Mouse (Mus musculus) stomach, postnatal 0 days (tissue): ENCODE measurements around the gene Slc22a23. TPM values are rescaled to one million over a fixed set of nuclear protein-coding genes. Genes with fewer than 3 reads are reported as not detected.

ENCODE experiments used
- ATAC-seq: fragments of 200-750 bp; cut with Nextera tagmentation; 2 replicates; pipeline ENCODE4 v1.8.0; 2017; ENCODE audit not compliant: low FRiP score, low TSS enrichment
- DNase-seq: peaks from one replicate; pipeline ENCODE4 v3.0.0-alpha.2; 2016; ENCODE audit warnings: low spot score
- H3K27ac ChIP-seq: fragments of 300-500 bp; sonication (generic); replicated peaks from 2 replicates; pipeline ENCODE4 v1.5.1; 2014; ENCODE audit warnings: mild to moderate bottlenecking, control low read depth
- H3K27me3 ChIP-seq: fragments of 300-500 bp; sonication (generic); 2 replicates; pipeline ENCODE4 v1.6.1; 2014; ENCODE audit warnings: low read length; ENCODE audit not compliant: control insufficient read depth, insufficient read depth
- H3K36me3 ChIP-seq: fragments of 300-500 bp; sonication (generic); 2 replicates; pipeline ENCODE4 v1.6.1; 2014; ENCODE audit warnings: low read length, mixed read lengths; ENCODE audit not compliant: control insufficient read depth, insufficient read depth
- H3K4me1 ChIP-seq: fragments of 300-500 bp; sonication (generic); replicated peaks from 2 replicates; pipeline ENCODE4 v1.6.1; 2014; ENCODE audit warnings: antibody characterized with exemption; ENCODE audit not compliant: control insufficient read depth, insufficient read depth
- H3K4me2 ChIP-seq: fragments of 300-500 bp; sonication (generic); replicated peaks from 2 replicates; pipeline ENCODE4 v1.6.1; 2014; ENCODE audit warnings: low read depth, mild to moderate bottlenecking, control low read depth, moderate library complexity
- H3K4me3 ChIP-seq: fragments of 300-500 bp; sonication (generic); 2 replicates; pipeline ENCODE4 v1.5.1; 2014; ENCODE audit warnings: low read depth, low read length, control low read depth
- H3K9ac ChIP-seq: fragments of 300-500 bp; sonication (generic); 2 replicates; pipeline ENCODE4 v1.6.1; 2014; ENCODE audit warnings: mild to moderate bottlenecking, low read length, control low read depth, mixed read lengths
- H3K9me3 ChIP-seq: fragments of 300-500 bp; sonication (generic); 2 replicates; pipeline ENCODE4 v1.6.1; 2016; ENCODE audit warnings: low read length; ENCODE audit not compliant: control insufficient read depth
- CTCF ChIP-seq: IDR thresholded peaks from 2 replicates; pipeline ENCODE4 v1.5.1; 2016; ENCODE audit warnings: antibody characterized with exemption, low read depth, mild to moderate bottlenecking, moderate library complexity
- EP300 ChIP-seq: optimal IDR thresholded peaks from 2 replicates; pipeline ENCODE3; 2016; ENCODE audit warnings: antibody characterized with exemption
- WGBS: fragments of 180-500 bp; shearing (Covaris S2); extraction: QIAGEN DNeasy Blood & Tissue Kit; methylation state at CpG from one replicate; pipeline ENCODE4 v1.1.7; 2014; 5-methylcytosine and 5-hydroxymethylcytosine counted together
- polyA plus RNA-seq: library from polyadenylated mRNA; unstranded; fragments of >200 nt; fragmentation: Nextera tagmentation; extraction: Ambion mirVana; gene quantifications from 2 replicates; pipeline ENCODE4 v1.2.1, GENCODE M21; 2015

Slc22a23 gene
- polyA plus RNA-seq, 1 experiment from 2014 or later: 6.9 TPM

GRCm38 (mm10) chr13:34272275-34273054, 72.5 kb downstream of the Slc22a23 start:
- no peak for DNase-seq

GRCm38 (mm10) chr13:34271665-34272064, 73.3 kb downstream of the Slc22a23 start:
- ATAC-seq (no peak), DNase-seq (no peak)
- Histone ChIP-seq H3K9ac (no peak overlapping the region), H3K36me3 (no peaks in the 10 kb centered on the region), H3K9me3 (no peaks in the 10 kb centered on the region), H3K4me2 (no peak overlapping the region), H3K4me1 (no peaks in the 10 kb centered on the region), H3K4me3 (no peak overlapping the region), H3K27ac (no peak overlapping the region), H3K27me3 (no peaks in the 10 kb centered on the region)
- WGBS: 80% methylated on average over 2 of the region's 2 CpGs
- no peak for TF ChIP-seq CTCF
- TF ChIP-seq EP300: no peak

More at GRCm38 (mm10) chr13:34272275-34273054, 72.5 kb downstream of the Slc22a23 start:
- H3K9me3 ChIP-seq: no peaks in the 10 kb centered on the region
- no peaks in the 10 kb centered on the region for H3K4me1 ChIP-seq
- no peaks in the 10 kb centered on the region for H3K36me3 ChIP-seq
- H3K4me2 ChIP-seq: no peak overlapping the region
- 29% methylated on average over 8 of the region's 8 CpGs for WGBS
- TF ChIP-seq CTCF: no peak
- TF ChIP-seq EP300: no peak
- H3K27ac ChIP-seq: no peak overlapping the region
- ATAC-seq: no peak
- no peaks in the 10 kb centered on the region for H3K27me3 ChIP-seq
- H3K9ac ChIP-seq: no peak overlapping the region
- no peak overlapping the region for H3K4me3 ChIP-seq

GRCm38 (mm10) chr13:34270886-34271602, 73.9 kb downstream of the Slc22a23 start:
- DNase-seq (no peak), ATAC-seq (no peak)
- H3K27ac ChIP-seq: no peak overlapping the region
- no peaks in the 10 kb centered on the region for H3K36me3 ChIP-seq
- no peaks in the 10 kb centered on the region for H3K27me3 ChIP-seq
- H3K4me3 ChIP-seq: no peak overlapping the region
- no peak overlapping the region for H3K9ac ChIP-seq
- no peak overlapping the region for H3K4me2 ChIP-seq
- no peaks in the 10 kb centered on the region for H3K4me1 ChIP-seq
- TF ChIP-seq EP300: no peak
- no peak for TF ChIP-seq CTCF
- no peaks in the 10 kb centered on the region for H3K9me3 ChIP-seq
- 85% methylated on average over 5 of the region's 5 CpGs for WGBS

GRCm38 (mm10) chr13:34269376-34269991, 75.5 kb downstream of the Slc22a23 start:
- WGBS: 68% methylated on average over 2 of the region's 2 CpGs

GRCm38 (mm10) chr13:34266942-34267660, 77.9 kb downstream of the Slc22a23 start:
- H3K4me1 ChIP-seq: no peaks in the 10 kb centered on the region
- no peak overlapping the region for H3K4me2 ChIP-seq
- H3K4me3 ChIP-seq: no peak overlapping the region
- no peak overlapping the region for H3K27ac ChIP-seq
- ATAC-seq (no peak), DNase-seq (no peak)
- no peak overlapping the region for H3K9ac ChIP-seq
- no peaks in the 10 kb centered on the region for H3K27me3 ChIP-seq
- H3K9me3 ChIP-seq: no peaks in the 10 kb centered on the region
- no peaks in the 10 kb centered on the region for H3K36me3 ChIP-seq
- no peak for TF ChIP-seq EP300
- no peak for TF ChIP-seq CTCF
- 76% methylated on average over 8 of the region's 8 CpGs for WGBS

More at GRCm38 (mm10) chr13:34269376-34269991, 75.5 kb downstream of the Slc22a23 start:
- Histone ChIP-seq H3K27ac (no peak overlapping the region), H3K4me3 (no peak overlapping the region), H3K27me3 (no peaks in the 10 kb centered on the region), H3K9ac (no peak overlapping the region), H3K9me3 (no peaks in the 10 kb centered on the region), H3K4me2 (no peak overlapping the region), H3K36me3 (no peaks in the 10 kb centered on the region), H3K4me1 (no peaks in the 10 kb centered on the region)
- TF ChIP-seq EP300 (no peak), CTCF (no peak)
- DNase-seq (no peak), ATAC-seq (no peak)
